Mouse (Mus musculus) neural tube, embryonic 12.5 days (tissue): ENCODE measurements at regions not wholly inside any gene's neighbourhood (a gene's known extent, or its start where the extent isn't known, plus 50 kb on each side); places are given as distances from the start of the nearest gene placed in this dataset.

Source experiments
- ATAC-seq: fragments of 200-750 bp; cut with Nextera tagmentation; 2 replicates; pipeline ENCODE4 v1.8.0; 2017; ENCODE audit warnings: low read depth, mild to moderate bottlenecking, moderate TSS enrichment, moderate library complexity; ENCODE audit not compliant: low FRiP score
- H3K27ac ChIP-seq: fragments of 300-500 bp; sonication (generic); 2 replicates; pipeline ENCODE4 v1.5.1; 2016
- H3K27me3 ChIP-seq: fragments of 300-500 bp; sonication (generic); replicated peaks from 2 replicates; pipeline ENCODE4 v1.6.1; 2016; ENCODE audit warnings: mild to moderate bottlenecking
- H3K36me3 ChIP-seq: fragments of 300-500 bp; sonication (generic); 2 replicates; pipeline ENCODE4 v1.6.1; 2016; ENCODE audit warnings: mild to moderate bottlenecking
- H3K4me1 ChIP-seq: fragments of 300-500 bp; sonication (generic); 2 replicates; pipeline ENCODE4 v1.6.1; 2016
- H3K4me2 ChIP-seq: fragments of 300-500 bp; sonication (generic); replicated peaks from 2 replicates; pipeline ENCODE4 v1.6.1; 2016; ENCODE audit warnings: mild to moderate bottlenecking
- H3K4me3 ChIP-seq: fragments of 300-500 bp; sonication (generic); 2 replicates; pipeline ENCODE4 v1.5.1; 2016
- H3K9ac ChIP-seq: fragments of 300-500 bp; sonication (generic); 2 replicates; pipeline ENCODE4 v1.6.1; 2016; ENCODE audit warnings: mild to moderate bottlenecking
- H3K9me3 ChIP-seq: fragments of 300-500 bp; sonication (generic); 2 replicates; pipeline ENCODE4 v1.6.1; 2016; ENCODE audit warnings: mild to moderate bottlenecking
- WGBS: fragments of 180-500 bp; shearing (Covaris S2); methylation state at CpG from one replicate; pipeline ENCODE4 v1.1.7; 2016; 5-methylcytosine and 5-hydroxymethylcytosine counted together

DNA sequence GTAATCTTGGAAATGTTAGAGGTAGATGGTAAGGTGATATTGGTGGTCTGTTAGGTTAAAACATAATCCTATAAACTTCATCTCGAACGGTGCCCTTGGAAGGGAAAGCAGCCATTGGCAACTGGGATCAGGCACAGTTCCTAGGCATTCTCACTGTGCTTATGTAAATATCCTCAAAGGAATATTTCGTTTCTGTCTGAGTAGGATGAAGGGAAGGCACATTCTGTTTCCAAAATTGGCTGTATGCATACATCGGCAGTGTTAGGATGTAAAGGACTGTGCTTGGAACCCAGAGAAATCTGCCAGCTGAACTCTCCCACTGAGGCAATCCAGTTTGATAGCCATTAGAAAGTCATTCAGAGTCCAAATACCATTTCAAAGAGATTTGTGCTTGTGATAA, 294.9 kb downstream of the Klf6 start:
- Histone ChIP-seq H3K4me1 (peaks cover 8% of the 10 kb centered on the region; the same call in 1 of the 2 replicates), H3K4me3 (no peak overlapping the region), H3K27me3 (no peaks in the 10 kb centered on the region), H3K9me3 (no peaks in the 10 kb centered on the region), H3K27ac (no peak overlapping the region), H3K36me3 (no peaks in the 10 kb centered on the region), H3K4me2 (no peak overlapping the region), H3K9ac (no peak overlapping the region)
- no peak for ATAC-seq
- WGBS, result 80% methylated on average over 4 of the region's 4 CpGs

DNA sequence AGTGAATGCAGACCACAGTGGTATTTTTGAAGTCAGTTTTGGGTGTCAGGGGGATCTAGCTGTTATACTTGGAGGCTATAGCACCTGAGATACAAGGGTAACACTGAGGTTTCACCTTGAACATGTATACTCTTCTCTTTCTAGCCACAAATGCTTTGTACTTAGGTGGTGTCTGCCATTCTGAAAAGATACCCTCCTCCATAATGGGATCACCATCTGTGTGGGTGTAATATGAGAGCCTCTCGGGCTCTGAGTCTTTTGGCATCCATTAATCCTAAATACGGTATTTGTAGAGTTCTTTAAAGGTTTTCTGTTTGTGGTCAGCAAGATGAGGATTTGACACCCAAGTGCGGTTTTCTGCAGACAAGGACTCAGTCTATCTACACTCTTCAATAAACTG, 295.7 kb downstream of the Klf6 start:
- 0 out of 2 replicates have a peak, but pooled peaks have one; percentile 18 for ATAC-seq
- 40% methylated on average over 3 of the region's 3 CpGs for WGBS
- H3K36me3 ChIP-seq, result no peaks in the 10 kb centered on the region
- H3K27ac ChIP-seq, result no peak overlapping the region
- H3K27me3 ChIP-seq, result no peaks in the 10 kb centered on the region
- no peaks in the 10 kb centered on the region for H3K9me3 ChIP-seq
- H3K4me1 ChIP-seq, result peaks cover 8% of the 10 kb centered on the region; the same call in 1 of the 2 replicates
- no peak overlapping the region for H3K9ac ChIP-seq
- no peak overlapping the region for H3K4me2 ChIP-seq
- H3K4me3 ChIP-seq, result no peak overlapping the region

DNA sequence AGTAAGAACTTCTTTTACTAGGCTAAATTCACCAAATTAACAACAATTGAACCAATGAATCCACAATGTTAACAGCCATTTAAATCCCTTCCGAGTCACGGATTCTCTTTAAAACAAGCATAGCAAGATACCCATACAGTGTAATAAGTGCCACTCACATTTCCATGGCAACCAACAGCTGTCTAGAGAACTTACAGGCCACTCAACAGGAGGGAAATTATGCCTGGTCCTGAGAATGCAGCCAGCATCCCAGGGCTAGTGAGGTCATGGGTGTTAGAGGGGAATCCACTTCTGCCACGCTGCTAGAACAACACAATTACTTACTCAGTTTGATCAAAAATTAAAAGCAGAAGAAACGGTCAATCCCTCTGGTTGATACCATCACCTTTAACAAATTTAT, 296.7 kb downstream of the Klf6 start:
- Histone ChIP-seq H3K36me3 (no peaks in the 10 kb centered on the region), H3K9me3 (no peaks in the 10 kb centered on the region), H3K4me2 (no peak overlapping the region), H3K27ac (no peak overlapping the region), H3K4me1 (peaks cover 8% of the 10 kb centered on the region; the same call in 1 of the 2 replicates), H3K27me3 (no peaks in the 10 kb centered on the region), H3K9ac (no peak overlapping the region), H3K4me3 (no peak overlapping the region)
- 10% methylated on average over 4 of the region's 4 CpGs for WGBS
- peak; percentile 94 for ATAC-seq

DNA sequence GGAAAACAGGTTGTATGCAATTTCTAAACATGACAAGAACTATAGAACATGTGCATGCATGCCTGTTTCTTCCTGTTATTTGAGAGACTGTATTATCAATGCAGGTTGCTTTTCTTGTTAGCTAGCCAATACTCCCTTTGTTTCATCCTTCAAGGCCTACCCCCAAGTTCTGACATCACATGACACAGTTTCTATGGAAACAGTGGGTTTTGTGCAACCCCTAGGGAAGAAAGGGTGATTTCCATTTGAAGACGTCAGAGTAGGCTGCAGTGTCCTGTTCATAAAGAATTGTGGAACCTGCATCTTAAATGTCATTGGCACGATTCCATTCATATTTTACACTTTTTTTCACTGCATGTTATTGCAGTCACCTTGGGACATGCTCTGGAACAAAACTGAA, 298.1 kb downstream of the Klf6 start:
- H3K9me3 ChIP-seq, result no peaks in the 10 kb centered on the region
- 21% methylated on average over 2 of the region's 2 CpGs for WGBS
- no peaks in the 10 kb centered on the region for H3K27me3 ChIP-seq
- no peak overlapping the region for H3K4me3 ChIP-seq
- H3K4me1 ChIP-seq, result peaks cover 8% of the 10 kb centered on the region; the same call in 1 of the 2 replicates
- H3K36me3 ChIP-seq, result no peaks in the 10 kb centered on the region
- ATAC-seq, result peak; percentile 60; the same call in 1 of the 2 replicates
- H3K27ac ChIP-seq, result no peak overlapping the region
- H3K4me2 ChIP-seq, result no peak overlapping the region
- H3K9ac ChIP-seq, result no peak overlapping the region

DNA sequence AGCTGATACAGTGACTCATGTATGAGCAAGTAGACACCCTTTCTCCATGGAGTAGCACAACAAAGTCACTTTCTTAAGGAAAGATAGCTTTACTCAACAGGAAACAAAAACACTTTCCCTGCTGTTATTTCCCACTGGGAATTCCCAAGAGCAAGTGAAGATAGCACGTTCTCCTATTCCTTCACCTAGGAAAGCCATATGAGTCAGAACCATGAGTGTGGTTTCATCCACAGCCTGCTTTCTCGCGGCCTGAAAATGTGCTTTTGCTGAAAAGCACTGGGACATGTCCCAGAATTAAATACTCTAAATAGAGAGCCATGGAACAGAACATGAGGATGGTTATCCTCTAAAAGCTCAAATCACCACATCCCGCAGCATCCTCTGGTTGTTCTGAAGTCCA, 304.6 kb downstream of the Klf6 start:
- no peak overlapping the region for H3K27ac ChIP-seq
- no peak overlapping the region for H3K4me3 ChIP-seq
- 90% methylated on average over 4 of the region's 4 CpGs for WGBS
- no peaks in the 10 kb centered on the region for H3K4me1 ChIP-seq
- ATAC-seq, result no peak
- no peak overlapping the region for H3K9ac ChIP-seq
- H3K27me3 ChIP-seq, result no peaks in the 10 kb centered on the region
- no peak overlapping the region for H3K4me2 ChIP-seq
- no peaks in the 10 kb centered on the region for H3K9me3 ChIP-seq
- no peaks in the 10 kb centered on the region for H3K36me3 ChIP-seq

DNA sequence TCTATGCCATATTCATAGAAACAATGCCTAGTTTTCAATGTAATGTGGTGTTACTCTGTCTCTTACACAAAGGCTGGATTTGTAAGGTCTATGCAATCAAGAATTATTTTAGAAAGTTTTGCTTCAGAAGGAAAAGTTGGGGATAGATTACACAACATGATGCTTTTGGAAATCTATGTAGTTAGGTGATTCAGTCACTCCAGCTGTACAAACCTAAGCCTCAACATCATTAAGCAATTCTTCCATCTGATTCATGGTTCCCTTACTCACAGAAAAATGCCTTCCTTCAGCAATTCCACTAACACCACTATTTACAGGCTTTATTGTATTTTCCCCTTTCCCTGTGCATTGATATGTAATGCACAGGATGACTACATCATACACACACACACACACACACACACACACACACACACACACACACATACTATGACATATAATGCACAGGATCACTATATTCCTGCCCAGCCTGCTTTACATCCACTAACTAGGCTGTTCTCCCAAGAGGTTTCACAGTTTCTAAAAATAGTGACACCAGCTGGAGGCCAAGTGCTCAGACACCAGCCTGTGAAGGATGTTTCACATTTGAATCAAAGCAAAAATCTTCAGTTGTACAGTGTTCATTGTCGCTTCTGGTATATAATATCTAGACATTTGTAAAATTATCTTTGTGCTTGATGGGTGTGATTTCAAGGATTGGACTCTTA, 305.9 kb downstream of the Klf6 start:
- no peaks in the 10 kb centered on the region for H3K36me3 ChIP-seq
- H3K9ac ChIP-seq, result no peak overlapping the region
- WGBS, result 94% methylated on average over 1 of the region's 1 CpGs
- H3K27me3 ChIP-seq, result no peaks in the 10 kb centered on the region
- no peaks in the 10 kb centered on the region for H3K4me1 ChIP-seq
- no peak for ATAC-seq
- no peak overlapping the region for H3K27ac ChIP-seq
- no peak overlapping the region for H3K4me2 ChIP-seq
- no peaks in the 10 kb centered on the region for H3K9me3 ChIP-seq
- H3K4me3 ChIP-seq, result no peak overlapping the region

DNA sequence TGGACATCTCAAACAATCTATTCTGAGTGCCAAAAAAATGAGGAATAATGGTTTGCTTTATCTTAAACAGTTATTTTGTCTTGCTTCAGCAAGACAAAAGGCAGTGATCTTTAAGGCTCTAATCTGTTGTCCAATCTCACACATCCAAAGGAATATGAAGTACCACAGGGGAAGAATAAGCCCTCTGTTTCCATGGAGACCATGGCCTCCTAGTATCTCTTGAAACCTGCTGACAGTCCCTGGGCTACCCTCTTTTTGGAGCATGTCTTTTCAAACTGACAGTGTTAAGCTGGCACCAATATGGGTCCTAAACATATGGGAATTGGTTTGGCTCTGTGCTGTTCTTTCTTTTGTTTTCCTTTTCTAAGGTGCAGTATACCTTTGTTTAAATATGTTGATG, 311.8 kb downstream of the Klf6 start:
- ATAC-seq, result no peak
- Histone ChIP-seq H3K4me3 (no peak overlapping the region), H3K4me1 (no peaks in the 10 kb centered on the region), H3K4me2 (no peak overlapping the region), H3K36me3 (no peaks in the 10 kb centered on the region), H3K9ac (no peak overlapping the region), H3K27ac (no peak overlapping the region), H3K27me3 (no peaks in the 10 kb centered on the region), H3K9me3 (no peaks in the 10 kb centered on the region)

DNA sequence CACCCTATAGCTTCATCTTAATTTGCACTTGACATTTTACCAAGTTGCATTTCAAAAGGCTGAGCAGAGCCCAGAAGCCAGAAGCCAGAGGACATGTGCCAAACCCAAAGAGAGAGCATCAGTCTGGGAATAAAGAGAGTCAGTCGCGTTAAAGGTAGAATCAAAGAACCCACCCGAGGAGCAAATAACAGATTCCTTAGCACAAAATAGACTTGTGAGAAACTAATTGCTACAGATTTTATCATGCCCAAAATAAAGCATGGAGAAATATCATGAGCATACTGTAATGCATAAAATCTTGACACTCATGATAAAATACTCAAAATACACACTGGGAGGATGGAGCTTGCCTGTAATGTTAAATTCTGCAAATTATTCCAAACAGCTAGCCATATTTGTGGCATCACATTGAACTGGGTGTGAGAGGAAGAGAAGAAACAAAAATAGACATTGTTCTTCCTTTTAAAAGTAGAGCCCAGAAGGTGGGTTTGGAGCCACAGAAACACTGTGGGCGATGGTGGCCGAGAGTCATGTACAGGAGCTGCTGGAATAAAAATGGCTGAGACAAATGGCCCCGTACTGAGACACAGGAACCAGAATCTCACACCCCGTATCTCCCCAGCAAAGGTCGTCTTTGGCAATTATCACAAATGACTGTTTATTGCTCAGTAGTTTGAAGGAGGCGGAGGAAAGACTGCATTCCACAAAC, 317.2 kb downstream of the Klf6 start:
- no peak for ATAC-seq
- Histone ChIP-seq H3K9ac (no peak overlapping the region), H3K36me3 (no peaks in the 10 kb centered on the region), H3K9me3 (no peaks in the 10 kb centered on the region), H3K27ac (no peak overlapping the region), H3K27me3 (no peaks in the 10 kb centered on the region), H3K4me3 (no peak overlapping the region), H3K4me2 (no peak overlapping the region), H3K4me1 (no peaks in the 10 kb centered on the region)
- 60% methylated on average over 9 of the region's 9 CpGs for WGBS

DNA sequence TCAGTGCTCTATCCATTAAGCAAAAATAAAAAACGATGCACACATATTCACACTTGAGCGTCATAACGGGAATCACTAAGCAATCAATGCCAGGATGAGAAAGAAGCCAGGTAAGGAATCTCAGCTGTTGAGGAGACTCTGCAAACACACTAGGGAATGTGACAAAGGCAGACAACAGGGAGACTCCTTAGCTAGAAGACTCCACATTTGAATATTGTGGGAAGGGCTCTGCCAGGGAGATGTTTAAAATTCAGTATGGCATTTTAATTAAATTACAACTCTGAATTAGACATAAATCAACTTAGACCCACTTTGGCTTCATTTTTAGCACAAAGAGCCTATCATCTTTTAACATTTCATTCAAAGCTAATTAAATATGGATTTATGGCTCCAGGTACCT, 327.9 kb downstream of the Klf6 start:
- Histone ChIP-seq H3K4me2 (no peak overlapping the region), H3K36me3 (no peaks in the 10 kb centered on the region), H3K4me1 (no peaks in the 10 kb centered on the region), H3K9me3 (no peaks in the 10 kb centered on the region), H3K9ac (no peak overlapping the region), H3K27me3 (no peaks in the 10 kb centered on the region), H3K27ac (no peak overlapping the region), H3K4me3 (no peak overlapping the region)
- ATAC-seq, result no peak
- WGBS, result 82% methylated on average over 3 of the region's 3 CpGs

DNA sequence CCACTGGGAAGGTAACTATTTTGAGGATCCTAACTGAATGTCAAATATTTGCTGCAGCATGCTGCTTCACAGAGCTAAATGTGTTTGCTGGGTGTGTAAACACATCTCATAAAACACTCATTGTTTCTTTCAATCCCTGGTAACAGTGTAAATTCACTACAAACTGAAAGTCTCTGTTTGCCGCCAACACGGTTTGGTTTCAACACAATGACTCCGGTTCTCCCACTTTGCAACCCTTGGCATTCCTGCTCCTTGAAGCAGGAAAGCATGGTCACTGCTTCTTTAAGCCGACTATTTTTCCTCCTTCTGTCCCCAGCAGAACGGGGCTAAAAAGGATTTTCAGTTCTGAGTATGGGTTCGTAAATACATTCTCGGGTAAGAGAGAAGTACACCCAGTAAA, 328.3 kb downstream of the Klf6 start:
- ATAC-seq, result no peak
- H3K4me1 ChIP-seq, result no peaks in the 10 kb centered on the region

DNA sequence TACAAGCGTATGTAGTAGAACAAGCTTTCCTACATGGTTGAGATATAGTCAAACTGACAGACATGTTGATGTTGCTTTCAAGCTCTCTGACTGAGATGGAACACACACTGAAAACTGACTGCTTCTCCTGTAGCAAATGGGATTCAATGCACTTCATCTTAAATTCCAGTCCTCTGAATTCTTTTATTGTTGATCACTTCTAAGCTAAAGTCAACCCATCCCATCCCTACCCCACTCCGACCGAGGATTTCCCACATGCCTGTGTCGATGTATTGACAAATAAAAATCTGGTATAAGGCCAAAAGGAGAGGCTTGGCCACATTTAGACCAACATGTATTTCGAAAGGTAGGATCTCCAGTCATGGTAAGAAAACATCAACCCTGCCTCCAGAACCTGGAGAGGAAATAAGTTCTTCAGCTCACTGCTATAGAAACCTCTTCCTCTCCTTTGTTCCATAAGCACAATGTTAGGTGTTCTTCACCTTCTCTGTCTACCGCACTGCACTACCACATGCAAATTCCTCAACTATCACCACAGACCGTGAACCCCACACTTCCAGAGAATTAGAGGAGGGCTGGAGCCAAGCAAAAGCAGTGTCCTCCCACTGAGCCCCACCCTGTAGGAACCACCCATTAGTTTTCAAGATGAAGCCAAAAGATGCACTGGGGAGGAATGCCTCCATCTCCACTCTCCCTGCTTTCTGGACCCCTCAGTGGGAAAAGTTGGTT, 330.1 kb downstream of the Klf6 start:
- 90% methylated on average over 7 of the region's 7 CpGs for WGBS
- Histone ChIP-seq H3K36me3 (no peaks in the 10 kb centered on the region), H3K9ac (no peak overlapping the region), H3K4me3 (no peak overlapping the region), H3K4me1 (no peaks in the 10 kb centered on the region), H3K4me2 (no peak overlapping the region), H3K27me3 (no peaks in the 10 kb centered on the region), H3K9me3 (no peaks in the 10 kb centered on the region), H3K27ac (no peak overlapping the region)
- ATAC-seq, result no peak

More for the DNA sequence above, 328.3 kb downstream of the Klf6 start:
- no peaks in the 10 kb centered on the region for H3K36me3 ChIP-seq
- no peaks in the 10 kb centered on the region for H3K27me3 ChIP-seq
- no peaks in the 10 kb centered on the region for H3K9me3 ChIP-seq
- H3K9ac ChIP-seq, result no peak overlapping the region
- WGBS, result 57% methylated on average over 7 of the region's 7 CpGs
- no peak overlapping the region for H3K4me2 ChIP-seq
- H3K27ac ChIP-seq, result no peak overlapping the region
- no peak overlapping the region for H3K4me3 ChIP-seq

DNA sequence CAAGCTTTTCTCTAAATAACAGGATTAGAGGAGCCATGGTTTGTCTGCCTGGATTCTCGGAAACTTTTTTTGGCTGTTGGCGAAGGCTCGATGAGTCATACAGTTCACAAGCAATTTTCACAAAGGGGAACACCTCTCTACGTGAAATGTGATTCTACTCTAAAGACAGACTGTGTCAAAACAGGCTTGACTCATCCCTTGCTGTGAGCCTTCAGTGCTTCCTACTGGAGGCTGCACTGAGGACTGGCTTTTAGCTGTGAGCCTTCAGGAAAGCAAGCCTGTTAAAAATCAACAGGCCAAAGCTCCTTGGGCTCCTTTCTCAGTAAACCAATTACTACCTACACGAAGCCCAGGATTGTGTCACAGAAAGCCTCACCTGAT, 330.6 kb downstream of the Klf6 start:
- no peaks in the 10 kb centered on the region for H3K4me1 ChIP-seq
- no peak overlapping the region for H3K9ac ChIP-seq
- no peak overlapping the region for H3K4me3 ChIP-seq
- no peak overlapping the region for H3K4me2 ChIP-seq
- H3K9me3 ChIP-seq, result no peaks in the 10 kb centered on the region
- H3K27me3 ChIP-seq, result no peaks in the 10 kb centered on the region
- H3K36me3 ChIP-seq, result no peaks in the 10 kb centered on the region
- WGBS, result 76% methylated on average over 5 of the region's 5 CpGs
- ATAC-seq, result no peak
- no peak overlapping the region for H3K27ac ChIP-seq
